Mouse (Mus musculus) left cerebral cortex, adult 2 months (tissue): ENCODE measurements around the gene Bok. TPM values are rescaled to one million over a fixed set of nuclear protein-coding genes. Genes with fewer than 3 reads are reported as not detected.

ENCODE experiments used
- DNase-seq, 2 experiments: peaks; one replicate each; pipeline ENCODE4 v3.0.0; 2021 to 2022; ENCODE audit warnings: low spot score in 2 of 2, mixed read lengths in 1 of 2; ENCODE audit errors: extremely low spot score in 1 of 2
- H3K27ac ChIP-seq: fragments of 200-600 bp; 2 replicates; pipeline ENCODE4 v1.8.1; 2022
- H3K4me3 ChIP-seq: fragments of 200-600 bp; 2 replicates; pipeline ENCODE4 v1.8.1; 2022
- CTCF ChIP-seq: fragments of 200-600 bp; IDR thresholded peaks from 2 replicates; pipeline ENCODE4 v1.8.1; 2022; ENCODE audit warnings: antibody characterized with exemption, mild to moderate bottlenecking, moderate library complexity
- intact Hi-C: fragments of 180-260 bp; cut with DNase I; formaldehyde crosslinking; loops from one replicate; pipeline ENCODE4 v1.15.1; 2025
- total RNA-seq, 2 experiments: library from RNA; stranded (reverse); gene quantifications; 2 replicates each; pipeline ENCODE4 v1.2.3; 2021

The Bok gene
- total RNA-seq, 2 experiments from 2014 or later = 33.2 to 35.8 TPM

DNA sequence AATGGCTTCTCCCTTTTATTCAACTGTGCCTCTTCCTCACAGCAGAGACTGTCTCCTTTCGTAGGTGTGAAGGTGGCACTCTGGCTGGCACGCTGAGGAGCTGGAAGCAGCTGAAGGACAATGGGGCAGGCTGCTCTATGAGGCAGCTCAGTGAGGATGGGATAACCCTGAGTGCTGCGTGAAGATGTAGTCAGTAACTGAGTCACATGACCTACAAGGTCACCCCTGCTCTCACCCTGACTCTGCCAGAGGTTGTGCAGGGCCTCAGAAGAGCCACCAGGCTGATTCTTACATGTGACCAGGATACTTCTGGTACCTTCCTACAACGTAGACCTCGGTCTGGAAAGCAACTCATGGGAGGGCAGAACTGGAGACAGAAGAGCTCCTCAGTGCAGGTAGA lies 40.2 kb downstream of the Bok start:
- no peak for TF ChIP-seq CTCF
- intact Hi-C loops = loop anchor here (2.0 to 5.0 kb wide), 3 partner anchors 57 to 213 kb away; partner anchors contain the start of gene Farp2

DNA sequence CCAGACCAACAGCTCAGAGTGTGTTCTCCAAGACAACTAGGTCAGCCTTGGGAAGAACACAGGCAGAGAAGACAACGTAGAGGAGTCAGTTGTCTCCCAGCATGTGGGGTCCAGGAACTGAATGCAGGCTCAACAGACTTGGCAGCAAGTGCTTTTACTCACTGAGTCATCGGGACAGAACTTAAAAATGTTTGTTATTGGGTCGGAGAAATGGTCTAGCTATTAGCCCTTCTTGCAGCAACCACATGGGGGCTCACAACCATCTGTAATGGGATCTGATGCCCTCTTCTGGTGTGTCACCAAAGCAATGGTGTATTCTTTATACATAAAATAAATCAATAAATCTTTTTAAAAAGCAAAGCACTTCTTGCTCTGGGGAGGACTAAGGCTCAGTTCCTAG lies 40.7 kb downstream of the Bok start:
- intact Hi-C loops = loop anchor here (2.0 to 5.0 kb wide), 3 partner anchors 57 to 214 kb away; partner anchors contain the start of gene Farp2
- no peak for DNase-seq
- Histone ChIP-seq H3K27ac (no peak overlapping the region), H3K4me3 (no peak overlapping the region)
- TF ChIP-seq CTCF = peak; percentile 31

More for the DNA sequence above, 40.2 kb downstream of the Bok start:
- Histone ChIP-seq H3K4me3 (no peak overlapping the region), H3K27ac (no peak overlapping the region)
- DNase-seq = no peak

DNA sequence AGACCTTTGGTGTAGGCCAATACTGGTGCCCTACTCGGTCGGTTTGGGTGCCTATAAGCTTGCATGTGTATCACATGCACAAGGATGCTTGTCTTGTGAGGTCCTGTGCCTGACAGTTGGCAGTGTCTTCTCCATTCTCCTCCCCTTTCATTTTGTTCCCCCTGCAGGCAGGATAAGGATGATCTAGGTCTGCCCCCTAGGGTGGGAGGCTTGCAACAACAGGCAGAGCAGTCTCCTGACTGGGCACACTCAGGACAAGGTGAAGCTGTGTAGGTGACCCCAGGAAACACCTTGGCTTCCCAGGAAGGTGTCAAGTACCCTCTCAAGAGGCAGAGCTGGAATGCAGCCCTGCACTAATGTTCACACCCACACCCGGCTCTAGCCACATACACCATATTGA lies 41.5 kb downstream of the Bok start:
- Histone ChIP-seq H3K4me3 (no peak overlapping the region), H3K27ac (no peak overlapping the region)
- TF ChIP-seq CTCF = peak; percentile 89
- DNase-seq = peak in 1 of 2 experiments; percentile 63
- intact Hi-C loops = loop anchor here (2.0 to 5.0 kb wide), 3 partner anchors 58 to 215 kb away; partner anchors contain the start of gene Farp2

DNA sequence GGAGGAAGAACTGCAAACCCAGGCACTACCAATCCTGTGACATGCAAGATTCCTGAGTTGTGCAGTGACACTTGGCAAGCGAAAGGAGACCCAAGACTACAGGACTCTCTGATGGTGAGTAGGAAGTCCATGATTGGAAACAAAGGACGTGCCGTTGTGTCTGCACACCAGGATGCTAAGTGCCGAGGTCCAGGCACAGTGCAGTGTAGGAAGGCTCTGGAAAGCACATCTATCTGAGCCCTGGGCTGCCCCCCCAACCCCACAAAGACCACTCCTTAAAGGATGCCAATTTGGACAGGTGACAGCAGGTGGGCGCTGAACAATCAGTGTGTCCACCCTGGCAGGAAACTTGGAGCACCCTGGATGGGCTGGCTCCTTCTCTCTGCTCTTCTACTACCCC lies 45.6 kb downstream of the Bok start:
- H3K27ac ChIP-seq = no peak overlapping the region
- intact Hi-C loops = no loop called here
- TF ChIP-seq CTCF = no peak
- DNase-seq = no peak
- peak overlapping the region; percentile 24; the same call in 1 of the 2 replicates for H3K4me3 ChIP-seq

DNA sequence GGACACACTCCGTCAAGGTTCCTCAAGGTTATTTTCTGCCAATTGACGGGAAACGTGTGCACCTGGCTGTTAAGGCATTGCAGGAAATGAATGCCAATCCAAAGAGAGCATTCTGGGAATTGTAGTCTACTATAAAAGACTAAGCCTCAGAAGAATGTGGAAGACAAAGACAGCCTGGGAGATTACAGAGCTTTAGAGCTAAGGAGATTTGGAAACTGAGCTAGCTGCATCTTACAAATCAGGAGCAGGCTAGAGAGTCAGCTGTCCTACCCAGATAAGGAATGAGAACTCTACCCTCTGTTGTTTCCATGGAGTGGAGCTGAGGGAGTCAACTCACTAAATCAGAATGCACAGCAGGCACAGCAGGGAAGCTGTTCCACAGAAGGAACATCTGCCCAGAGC lies 46.4 kb downstream of the Bok start:
- intact Hi-C loops = no loop called here
- DNase-seq = no peak
- no peak for TF ChIP-seq CTCF
- Histone ChIP-seq H3K27ac (peak overlapping the region; percentile 24; the same call in 1 of the 2 replicates), H3K4me3 (peak overlapping the region; percentile 24; the same call in 1 of the 2 replicates)

DNA sequence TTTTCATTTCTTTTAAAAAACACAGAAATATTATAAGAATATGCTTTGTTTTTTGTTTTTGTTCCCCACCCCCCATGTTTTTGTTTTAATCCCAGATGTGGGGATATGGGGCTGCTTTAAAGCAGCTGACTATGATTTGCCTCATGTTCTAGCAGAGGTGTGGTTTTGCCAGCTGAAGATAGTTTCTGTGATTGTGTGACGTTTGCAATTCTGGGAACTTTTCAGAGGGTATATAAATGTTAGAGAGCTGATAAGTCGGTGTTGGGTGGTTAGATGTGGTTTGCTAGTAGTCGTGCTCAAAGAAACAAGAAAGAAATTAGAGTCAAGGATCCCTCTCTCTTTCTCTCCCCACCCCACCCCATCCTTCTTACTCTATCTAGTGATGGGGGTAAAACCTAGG lies 50.4 kb downstream of the Bok start:
- no peak for DNase-seq
- no peak for TF ChIP-seq CTCF
- intact Hi-C loops = no loop called here
- Histone ChIP-seq H3K27ac (no peak overlapping the region), H3K4me3 (no peak overlapping the region)

- no peak for TF ChIP-seq CTCF
- intact Hi-C loops = no loop called here
- DNase-seq = no peak
- Histone ChIP-seq H3K4me3 (no peak overlapping the region), H3K27ac (no peak overlapping the region)
Measured at GRCm38 (mm10) chr1:93737711-93738110, 52.3 kb downstream of the Bok start.

DNA sequence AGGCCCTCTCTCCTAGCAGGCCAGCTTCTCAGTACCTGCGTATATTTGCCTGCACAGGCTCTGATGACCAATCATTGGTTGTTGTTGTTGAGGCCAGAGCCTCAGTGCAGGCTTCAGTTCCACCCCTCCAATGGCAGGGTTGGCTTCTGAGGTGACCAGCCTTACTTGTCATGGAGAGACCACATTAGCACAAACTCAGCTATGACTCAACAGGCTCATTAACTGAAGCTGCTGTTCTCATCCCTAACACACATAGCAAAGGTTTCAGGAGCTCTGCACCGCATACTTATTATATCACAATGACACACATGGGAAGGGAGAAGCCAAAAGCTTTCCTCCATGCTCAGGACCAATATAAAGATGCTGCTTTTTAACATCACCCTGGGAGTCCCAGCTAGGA lies 55.2 kb downstream of the Bok start:
- Histone ChIP-seq H3K27ac (no peak overlapping the region), H3K4me3 (no peak overlapping the region)
- intact Hi-C loops = no loop called here
- no peak for DNase-seq
- no peak for TF ChIP-seq CTCF

DNA sequence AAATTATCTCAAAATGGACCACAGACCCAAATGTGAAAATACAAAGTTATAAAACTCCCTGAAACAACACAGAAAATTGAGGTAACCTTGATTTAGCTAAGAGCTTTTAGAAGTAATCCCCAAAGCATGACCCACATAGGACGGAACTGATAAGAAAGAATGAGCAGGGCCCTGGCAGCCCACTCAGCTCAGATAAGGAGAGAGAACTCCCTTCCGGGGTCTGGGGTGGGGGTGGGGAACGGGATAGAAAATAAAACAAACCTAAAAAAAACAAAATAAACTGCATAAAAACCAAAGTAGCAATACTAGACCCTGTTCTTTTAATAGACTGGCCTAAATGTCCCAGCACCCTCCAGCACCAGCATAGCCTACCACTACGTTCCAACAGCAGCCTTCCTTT lies 56.5 kb downstream of the Bok start:
- intact Hi-C loops = no loop called here
- no peak for TF ChIP-seq CTCF

DNA sequence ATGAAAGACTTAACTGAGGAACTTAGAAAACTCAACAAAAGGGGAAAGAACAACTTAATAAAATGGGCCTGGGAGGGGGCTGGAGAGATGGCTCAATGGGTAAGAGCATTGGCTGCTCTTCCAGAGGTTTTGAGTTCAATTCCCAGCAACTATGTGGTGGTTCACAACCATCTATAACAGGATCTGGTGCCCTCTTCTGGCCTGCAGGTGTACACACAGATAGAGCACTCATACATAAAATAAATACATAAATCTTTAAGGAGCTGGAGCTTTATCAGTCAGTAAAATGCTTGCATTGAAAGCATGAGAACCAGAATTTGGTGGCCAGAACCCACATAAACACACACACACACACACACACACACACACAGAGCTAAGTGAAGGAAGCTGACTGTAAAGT lies 57.5 kb downstream of the Bok start:
- intact Hi-C loops = no loop called here
- peak; percentile 25 for TF ChIP-seq CTCF
- no peak for DNase-seq

More for the DNA sequence above, 56.5 kb downstream of the Bok start:
- no peak overlapping the region for H3K27ac ChIP-seq
- no peak overlapping the region for H3K4me3 ChIP-seq
- DNase-seq = no peak

More for the DNA sequence above, 57.5 kb downstream of the Bok start:
- Histone ChIP-seq H3K4me3 (no peak overlapping the region), H3K27ac (no peak overlapping the region)

Other genes starting within 250 kb of the Bok start
- gene Hdlbp, start 206.8 kb upstream of the Bok start, total RNA-seq = 100 to 1,000 TPM; 163 to 165 TPM
- 10 to 100 TPM; 11.7 to 12.9 TPM for gene Farp2, start 173.6 kb upstream of the Bok start, total RNA-seq
- 100 to 1,000 TPM; 360 to 388 TPM for gene Stk25, start 27.0 kb upstream of the Bok start, total RNA-seq
- gene Atg4b, start 65.8 kb downstream of the Bok start, total RNA-seq = 10 to 100 TPM; 79.7 to 89.7 TPM
- gene Thap4, start 69.2 kb downstream of the Bok start, total RNA-seq = 10 to 100 TPM; 42.0 to 44.4 TPM
- 10 to 100 TPM; 50.8 to 52.5 TPM for gene Dtymk, start 116.3 kb downstream of the Bok start, total RNA-seq
- gene Ing5, start 118.3 kb downstream of the Bok start, total RNA-seq = 10 to 100 TPM; 12.8 to 15.2 TPM
- 10 to 100 TPM; 12.6 to 14.2 TPM for gene D2hgdh, start 139.2 kb downstream of the Bok start, total RNA-seq
- under 1 TPM in 1 of 2 experiments, not detected in 1; 0.16 TPM for gene Gal3st2, start 175.6 kb downstream of the Bok start, total RNA-seq
- under 1 TPM in 1 of 2 experiments, not detected in 1; 0.54 TPM for gene Gal3st2b, start 232.7 kb downstream of the Bok start, total RNA-seq